Mouse (Mus musculus) testis, adult 2 months (tissue): ENCODE results near the gene Kng1. TPM values are rescaled to one million over a fixed set of nuclear protein-coding genes. Genes with fewer than 3 reads are reported as not detected.
"Not testable (repeated sequence)": the region's sequence is repeated elsewhere in the genome, so short reads cannot be mapped to it uniquely, and the experiment has no call there.

Experiments used
- H3K27ac ChIP-seq: fragments of 200-500 bp; 2 replicates; pipeline ENCODE4 v1.5.1; 2012; ENCODE audit warnings: low read depth, low read length; ENCODE audit not compliant: control insufficient read depth, insufficient read depth
- H3K27me3 ChIP-seq: fragments of 200-500 bp; 2 replicates; pipeline ENCODE4 v1.6.1; 2012; ENCODE audit warnings: mild to moderate bottlenecking, low read length, moderate library complexity; ENCODE audit not compliant: control insufficient read depth, insufficient read depth
- H3K36me3 ChIP-seq: fragments of 200-500 bp; 2 replicates; pipeline ENCODE4 v1.6.1; 2012; ENCODE audit warnings: mild to moderate bottlenecking, low read length; ENCODE audit not compliant: control insufficient read depth, insufficient read depth
- H3K4me1 ChIP-seq: fragments of 200-500 bp; 2 replicates; pipeline ENCODE4 v1.6.1; 2012; ENCODE audit warnings: low read length; ENCODE audit not compliant: control insufficient read depth, insufficient read depth
- H3K4me3 ChIP-seq: fragments of 200-500 bp; 2 replicates; pipeline ENCODE4 v1.5.1; 2012; ENCODE audit warnings: low read depth, mild to moderate bottlenecking, low read length, moderate library complexity, mixed read lengths; ENCODE audit not compliant: control insufficient read depth
- CTCF ChIP-seq: fragments of 200-500 bp; IDR thresholded peaks from 2 replicates; pipeline ENCODE4 v1.5.1; 2012; ENCODE audit warnings: low read depth, mild to moderate bottlenecking, inconsistent platforms, low read length, moderate library complexity; ENCODE audit not compliant: control insufficient read depth, insufficient read depth, insufficient replicate concordance
- POLR2A ChIP-seq: fragments of 200-500 bp; IDR thresholded peaks from 2 replicates; pipeline ENCODE4 v1.6.1; 2012; ENCODE audit warnings: low read depth, mild to moderate bottlenecking, inconsistent platforms, low read length, moderate library complexity; ENCODE audit not compliant: control insufficient read depth
- polyA plus RNA-seq: library from polyadenylated mRNA; depleted of rRNA; stranded (reverse); fragments of >200 nt; gene quantifications from 2 replicates; pipeline ENCODE4 v1.2.3, GENCODE M21; 2012

Gene Kng1
- polyA plus RNA-seq, 1 experiment, result not detected

GRCm38 (mm10) chr16:23030673-23031435, 26.8 kb upstream of the Kng1 start:
- no peak for TF ChIP-seq CTCF
- TF ChIP-seq POLR2A, result no peak
- Histone ChIP-seq H3K4me1 (no peaks in the 10 kb centered on the region), H3K4me3 (no peak overlapping the region), H3K36me3 (no peaks in the 10 kb centered on the region), H3K27ac (no peak overlapping the region), H3K27me3 (no peaks in the 10 kb centered on the region)

GRCm38 (mm10) chr16:23033673-23034072, 24.0 kb upstream of the Kng1 start:
- no peaks in the 10 kb centered on the region for H3K4me1 ChIP-seq
- H3K27me3 ChIP-seq, result no peaks in the 10 kb centered on the region
- no peak overlapping the region for H3K27ac ChIP-seq
- no peak for TF ChIP-seq CTCF
- TF ChIP-seq POLR2A, result no peak
- no peak overlapping the region for H3K4me3 ChIP-seq
- no peaks in the 10 kb centered on the region for H3K36me3 ChIP-seq

GRCm38 (mm10) chr16:23037744-23038143, 19.9 kb upstream of the Kng1 start:
- Histone ChIP-seq H3K4me1 (no peaks in the 10 kb centered on the region), H3K27me3 (no peaks in the 10 kb centered on the region)
- TF ChIP-seq CTCF, result no peak
- no peak for TF ChIP-seq POLR2A

GRCm38 (mm10) chr16:23039281-23039680, 18.4 kb upstream of the Kng1 start:
- Histone ChIP-seq H3K4me1 (no peaks in the 10 kb centered on the region), H3K4me3 (no peak overlapping the region), H3K36me3 (no peaks in the 10 kb centered on the region), H3K27me3 (no peaks in the 10 kb centered on the region), H3K27ac (no peak overlapping the region)
- TF ChIP-seq POLR2A (no peak), CTCF (no peak)

More at GRCm38 (mm10) chr16:23037744-23038143, 19.9 kb upstream of the Kng1 start:
- H3K27ac ChIP-seq, result no peak overlapping the region
- no peak overlapping the region for H3K4me3 ChIP-seq
- no peaks in the 10 kb centered on the region for H3K36me3 ChIP-seq

- Histone ChIP-seq H3K27me3 (no peaks in the 10 kb centered on the region), H3K4me3 (no peak overlapping the region), H3K36me3 (no peaks in the 10 kb centered on the region), H3K27ac (no peak overlapping the region), H3K4me1 (no peaks in the 10 kb centered on the region)
- TF ChIP-seq CTCF (no peak), POLR2A (no peak)
These were observed 16.8 kb upstream of the Kng1 start for GRCm38 (mm10) chr16:23040876-23041275.

- Histone ChIP-seq H3K4me1 (no peaks in the 10 kb centered on the region), H3K4me3 (no peak overlapping the region), H3K27me3 (no peaks in the 10 kb centered on the region), H3K27ac (no peak overlapping the region), H3K36me3 (no peaks in the 10 kb centered on the region)
- no peak for TF ChIP-seq CTCF
- no peak for TF ChIP-seq POLR2A
These were observed 11.3 kb upstream of the Kng1 start for GRCm38 (mm10) chr16:23046319-23046718.

- not testable (repeated sequence) for H3K4me3 ChIP-seq, H3K36me3 ChIP-seq, H3K4me1 ChIP-seq, H3K27ac ChIP-seq, H3K27me3 ChIP-seq
These were observed 2.0 kb downstream of the Kng1 start for GRCm38 (mm10) chr16:23059630-23060029.

- H3K4me3 ChIP-seq, H3K27ac ChIP-seq, H3K27me3 ChIP-seq, H3K4me1 ChIP-seq, H3K36me3 ChIP-seq: not testable (repeated sequence)
These were observed 3.2 kb downstream of the Kng1 start for GRCm38 (mm10) chr16:23060781-23061325.

- H3K27me3 ChIP-seq, H3K36me3 ChIP-seq: not testable (repeated sequence)
These were observed 19.9 kb downstream of the Kng1 start for GRCm38 (mm10) chr16:23077516-23077915.

GRCm38 (mm10) chr16:23087159-23087558, 29.5 kb downstream of the Kng1 start:
- not testable (repeated sequence) for H3K27me3 ChIP-seq, H3K4me1 ChIP-seq, H3K4me3 ChIP-seq, H3K36me3 ChIP-seq, H3K27ac ChIP-seq

More at GRCm38 (mm10) chr16:23077516-23077915, 19.9 kb downstream of the Kng1 start:
- H3K4me1 ChIP-seq, H3K4me3 ChIP-seq, H3K27ac ChIP-seq: not testable (repeated sequence)

GRCm38 (mm10) chr16:23087712-23088111, 30.0 kb downstream of the Kng1 start:
- not testable (repeated sequence) for H3K4me3 ChIP-seq, H3K27ac ChIP-seq, H3K27me3 ChIP-seq, H3K36me3 ChIP-seq, H3K4me1 ChIP-seq

- H3K27ac ChIP-seq, H3K36me3 ChIP-seq, H3K27me3 ChIP-seq, H3K4me3 ChIP-seq, H3K4me1 ChIP-seq: not testable (repeated sequence)
These were observed 30.8 kb downstream of the Kng1 start for GRCm38 (mm10) chr16:23088491-23088890.
